Mouse (Mus musculus): Measurements from ENCODE around the gene Islr.

Gene Islr

GRCm38 (mm10) chr9:58112321-58112751 is 91.8 kb downstream of the Islr start:
- DNase-seq (ENCODE audit: low read depth, low spot score): no peak

GRCm38 (mm10) chr9:58111431-58111830 is 92.7 kb downstream of the Islr start:
- no peak for DNase-seq (ENCODE audit: low read depth, low spot score)

- no peak for DNase-seq (ENCODE audit: low read depth, low spot score)
Measured at GRCm38 (mm10) chr9:58110787-58111186, 93.3 kb downstream of the Islr start.

GRCm38 (mm10) chr9:58107494-58107893 is 96.6 kb downstream of the Islr start:
- no peak for DNase-seq (ENCODE audit: low read depth, low spot score)
